Comparison of ENCODE assay signal across 8 mouse cellular contexts in the genomic region with DNA sequence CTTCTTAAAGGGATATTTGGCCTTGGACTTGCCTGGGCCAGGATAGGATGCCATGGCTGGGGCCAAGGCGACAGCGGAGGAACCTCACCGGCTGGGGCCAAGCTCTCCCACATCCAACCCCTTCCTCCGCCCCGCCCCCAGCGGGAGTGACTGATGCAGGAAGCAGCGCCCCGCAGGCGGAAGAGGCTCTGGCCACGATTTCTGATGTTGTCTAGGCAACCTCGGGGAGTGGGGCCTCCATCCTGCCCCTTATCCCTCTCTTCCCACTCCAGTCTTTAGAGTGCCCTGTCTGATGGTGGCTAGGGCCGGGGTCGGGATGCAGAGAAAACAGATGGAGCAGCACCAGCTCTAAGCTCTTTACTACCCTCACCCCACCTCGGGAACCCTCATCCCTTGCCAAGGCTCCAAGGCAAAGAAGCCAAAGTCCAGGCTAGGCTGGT. TPM values are rescaled to one million over a fixed set of nuclear protein-coding genes. Genes with fewer than 3 reads are reported as not detected.
A peak's percentile ranks its signal among the peaks of the same experiment; 100 is the strongest.
DNase-seq lines count a peak whose midpoint lies in the region; ATAC-seq lines count a peak whose summit lies in the region.

No protein-coding gene starts in this region.

- peak overlapping the region; percentile 84 for H3K27ac ChIP-seq in hindbrain, embryonic 15.5 days (replicated peaks)

- H3K27me3 ChIP-seq in hindbrain, embryonic 15.5 days, result no peaks in the 10 kb centered on the region

- 0% methylated on average over 14 of the region's 14 CpGs for WGBS in hindbrain, embryonic 15.5 days

- H3K4me3 ChIP-seq in hindbrain, embryonic 15.5 days, result peak overlapping the region; percentile 65

- peaks cover 54% of the 10 kb centered on the region for H3K4me1 ChIP-seq in hindbrain, embryonic 15.5 days (replicated peaks)

- H3K9me3 ChIP-seq in hindbrain, embryonic 15.5 days, result no peaks in the 10 kb centered on the region

- H3K9ac ChIP-seq in hindbrain, embryonic 15.5 days, result peak overlapping the region; percentile 65

- peak; percentile 57 for DNase-seq in WW6 (ENCODE audit: low read depth, low spot score)
- peak; percentile 92 to 97 for DNase-seq in cerebellum, postnatal 36 days
- DNase-seq in frontal cortex, postnatal 36 days (ENCODE audit: low spot score in 2 of 2), result peak; percentile 87 to 90
- DNase-seq in layer of hippocampus, postnatal 36 days, result peak; percentile 90
- DNase-seq in lung, postnatal 25 days (ENCODE audit: low spot score), result peak; percentile 94
- DNase-seq in retina, embryonic 14.5 days (ENCODE audit: low spot score), result peak; percentile 87
- peak; percentile 90 for DNase-seq in thymus, postnatal 36 days

- no peaks in the 10 kb centered on the region; the same call in 1 of the 2 replicates for H3K36me3 ChIP-seq in hindbrain, embryonic 15.5 days

- H3K4me2 ChIP-seq in hindbrain, embryonic 15.5 days, result peak overlapping the region; percentile 100

- peak; percentile 87 for ATAC-seq in hindbrain, embryonic 15.5 days (ENCODE audit: low FRiP score, low read depth)

RNA-seq across cellular contexts. Expression of a gene that starts 1.1 kb away (rescaled TPM):
- 57.9 and 66.2 TPM in 2 replicates for polyA plus RNA-seq in hindbrain, embryonic 15.5 days (2015; fragmentation: Nextera tagmentation; extraction: Ambion mirVana)
- 10 to 100 TPM; 74.2 to 76.2 TPM for total RNA-seq in layer of hippocampus, postnatal 36 days (2021)

RNA-seq across cellular contexts. Expression of a gene that starts 7.3 kb away (rescaled TPM):
- 0.17 and 0.46 TPM in 2 replicates for polyA plus RNA-seq in hindbrain, embryonic 15.5 days (2015; fragmentation: Nextera tagmentation; extraction: Ambion mirVana)
- total RNA-seq in layer of hippocampus, postnatal 36 days (2021), result not detected

RNA-seq across cellular contexts. Expression of a gene that starts 40.6 kb away (rescaled TPM):
- polyA plus RNA-seq in hindbrain, embryonic 15.5 days (2015; fragmentation: Nextera tagmentation; extraction: Ambion mirVana), result 18.2 and 18.6 TPM in 2 replicates
- total RNA-seq in layer of hippocampus, postnatal 36 days (2021), result 10 to 100 TPM; 11.3 to 12.4 TPM

Comparison
In these comparisons a context has a peak if more than half of its experiments do, and no peak if none do; other contexts are left out.
1. Peak in every context shown above with its lines: DNase-seq, ATAC-seq, H3K4me3 ChIP-seq and H3K27ac ChIP-seq.